Mouse (Mus musculus) kidney, postnatal 0 days (tissue): ENCODE results near the gene Gm11563. TPM values are rescaled to one million over a fixed set of nuclear protein-coding genes. Genes with fewer than 3 reads are reported as not detected.
"Not testable (repeated sequence)": the region's sequence is repeated elsewhere in the genome, so short reads cannot be mapped to it uniquely, and the experiment has no call there.

Experiments used
- ATAC-seq: fragments of 200-750 bp; cut with Nextera tagmentation; replicated peaks from 2 replicates; pipeline ENCODE4 v1.8.0; 2017; ENCODE audit warnings: low read depth, moderate number of reproducible peaks, moderate TSS enrichment, moderate library complexity; ENCODE audit not compliant: low FRiP score
- DNase-seq: peaks from one replicate; pipeline ENCODE4 v3.0.0-alpha.2; 2016; ENCODE audit warnings: low spot score
- H3K27ac ChIP-seq: fragments of 300-500 bp; sonication (generic); 2 replicates; pipeline ENCODE4 v1.5.1; 2014; ENCODE audit warnings: mild to moderate bottlenecking
- H3K27me3 ChIP-seq: fragments of 300-500 bp; sonication (generic); 2 replicates; pipeline ENCODE4 v1.6.1; 2014; ENCODE audit warnings: low read length, mixed read lengths; ENCODE audit not compliant: insufficient read depth
- H3K36me3 ChIP-seq: fragments of 300-500 bp; sonication (generic); 2 replicates; pipeline ENCODE4 v1.6.1; 2014; ENCODE audit warnings: low read length, mixed read lengths; ENCODE audit not compliant: insufficient read depth
- H3K4me1 ChIP-seq: fragments of 300-500 bp; sonication (generic); replicated peaks from 2 replicates; pipeline ENCODE4 v1.6.1; 2014; ENCODE audit warnings: antibody characterized with exemption, low read length, mixed read lengths; ENCODE audit not compliant: insufficient read depth
- H3K4me2 ChIP-seq: fragments of 300-500 bp; sonication (generic); 2 replicates; pipeline ENCODE4 v1.6.1; 2014; ENCODE audit warnings: mild to moderate bottlenecking, low read length, moderate library complexity, mixed read lengths
- H3K4me3 ChIP-seq: fragments of 300-500 bp; sonication (generic); replicated peaks from 2 replicates; pipeline ENCODE4 v1.5.1; 2014; ENCODE audit warnings: low read depth, low read length
- H3K9ac ChIP-seq: fragments of 300-500 bp; sonication (generic); 2 replicates; pipeline ENCODE4 v1.6.1; 2014; ENCODE audit warnings: low read depth, low read length
- H3K9me3 ChIP-seq: fragments of 300-500 bp; sonication (generic); replicated peaks from 2 replicates; pipeline ENCODE4 v1.6.1; 2016; ENCODE audit warnings: low read length, inconsistent platforms, mixed read lengths
- CTCF ChIP-seq: IDR thresholded peaks from 2 replicates; pipeline ENCODE4 v1.5.1; 2016; ENCODE audit warnings: antibody characterized with exemption, low read depth, mild to moderate bottlenecking, moderate library complexity
- WGBS: fragments of 180-500 bp; shearing (Covaris S2); extraction: QIAGEN DNeasy Blood & Tissue Kit; methylation state at CpG from one replicate; pipeline ENCODE4 v1.1.7; 2014; 5-methylcytosine and 5-hydroxymethylcytosine counted together
- polyA plus RNA-seq: library from polyadenylated mRNA; unstranded; fragments of >200 nt; fragmentation: Nextera tagmentation; extraction: Ambion mirVana; gene quantifications from 2 replicates; pipeline ENCODE4 v1.2.1, GENCODE M21; 2015

Gm11563 gene
- polyA plus RNA-seq, 1 experiment from 2014 or later, result not detected

DNA sequence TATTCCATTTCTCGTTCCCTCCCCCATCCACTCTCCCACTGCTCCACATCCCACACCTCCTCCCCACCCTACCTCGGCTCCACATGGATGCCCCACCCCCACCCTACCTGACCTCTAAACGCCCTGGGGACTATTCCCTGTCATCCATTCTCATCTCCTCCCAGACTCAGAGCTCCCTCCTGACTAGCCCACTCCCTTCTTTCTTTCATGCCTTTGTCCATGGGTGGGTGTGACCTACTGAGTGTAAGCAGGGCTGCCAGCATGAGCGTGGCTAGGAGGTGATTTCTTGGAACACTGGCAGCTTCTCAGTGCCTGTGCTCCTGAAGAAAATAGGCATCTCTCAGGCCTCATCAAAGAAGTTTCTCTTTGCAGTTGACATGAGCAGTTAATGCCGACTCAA is 1.7 kb downstream of the Gm11563 start:
- Histone ChIP-seq H3K27ac (no peak overlapping the region), H3K4me2 (no peak overlapping the region), H3K9ac (no peak overlapping the region), H3K9me3 (no peaks in the 10 kb centered on the region), H3K4me1 (no peaks in the 10 kb centered on the region), H3K27me3 (no peaks in the 10 kb centered on the region), H3K4me3 (no peak overlapping the region), H3K36me3 (no peaks in the 10 kb centered on the region)
- ATAC-seq (no peak), DNase-seq (no peak)
- TF ChIP-seq CTCF, result no peak
- 42% methylated on average over 5 of the region's 5 CpGs for WGBS

DNA sequence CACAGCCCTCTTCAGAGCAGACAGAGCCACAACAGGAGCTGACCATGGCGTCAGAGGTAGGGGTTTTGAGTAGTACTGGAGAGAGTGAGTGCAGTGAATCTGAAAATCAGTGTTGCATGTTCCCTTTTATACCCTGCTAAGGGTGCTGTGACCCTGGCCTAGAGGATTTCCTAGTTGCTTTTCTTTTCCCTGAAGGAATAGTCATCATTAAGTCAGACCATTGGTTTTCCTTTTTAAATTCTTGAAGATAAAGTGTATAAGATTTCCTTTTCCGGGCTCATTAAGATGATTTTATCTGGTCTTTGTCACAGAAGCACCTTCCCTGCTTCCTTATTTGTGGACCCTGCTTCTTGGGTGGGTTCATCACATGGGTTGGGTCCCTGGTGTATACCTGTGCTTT is 8.6 kb downstream of the Gm11563 start, which contains the start of gene Gm11555:
Gm11555 (minus strand) TSS at position 101 of the 400 bp plus-strand sequence.
- Histone ChIP-seq H3K4me3 (no peak within 1 kb of the TSS), H3K36me3 (no peaks in the 10 kb centered on the region), H3K27me3 (no peaks in the 10 kb centered on the region), H3K9ac (no peak within 1 kb of the TSS), H3K27ac (no peak within 1 kb of the TSS), H3K4me1 (no peaks in the 10 kb centered on the region), H3K4me2 (no peak within 1 kb of the TSS), H3K9me3 (no peaks in the 10 kb centered on the region)
- ATAC-seq (no peak), DNase-seq (no peak)
- WGBS, result 85% methylated on average over 2 of the region's 2 CpGs
- no peak for TF ChIP-seq CTCF

DNA sequence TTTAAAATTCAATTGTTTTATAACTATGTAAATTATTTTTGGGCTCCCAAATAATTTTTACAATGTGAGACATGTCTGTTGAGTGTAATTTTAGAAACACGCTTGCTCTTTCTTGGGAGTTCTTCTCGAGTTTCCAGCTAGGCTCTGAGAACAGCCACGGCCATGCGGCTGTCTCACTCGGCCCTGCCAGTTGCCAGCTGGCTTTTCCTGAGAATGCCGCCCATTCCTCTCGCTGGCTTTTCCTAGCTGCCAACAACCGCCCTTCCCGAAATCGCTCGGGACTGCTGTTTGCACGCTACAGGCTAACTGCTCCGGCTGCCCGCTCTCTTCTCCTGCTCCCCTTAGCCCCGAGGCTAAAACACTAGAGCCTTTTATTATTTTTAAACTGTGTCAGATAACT is 12.3 kb downstream of the Gm11563 start:
- no peak overlapping the region for H3K9ac ChIP-seq
- H3K4me1 ChIP-seq, result no peaks in the 10 kb centered on the region
- 77% methylated on average over 15 of the region's 15 CpGs for WGBS
- no peak overlapping the region for H3K4me2 ChIP-seq
- H3K9me3 ChIP-seq, result no peaks in the 10 kb centered on the region
- H3K27ac ChIP-seq, result no peak overlapping the region
- no peak overlapping the region for H3K4me3 ChIP-seq
- no peaks in the 10 kb centered on the region for H3K27me3 ChIP-seq
- no peak for DNase-seq
- H3K36me3 ChIP-seq, result no peaks in the 10 kb centered on the region
- ATAC-seq, result no peak
- no peak for TF ChIP-seq CTCF

DNA sequence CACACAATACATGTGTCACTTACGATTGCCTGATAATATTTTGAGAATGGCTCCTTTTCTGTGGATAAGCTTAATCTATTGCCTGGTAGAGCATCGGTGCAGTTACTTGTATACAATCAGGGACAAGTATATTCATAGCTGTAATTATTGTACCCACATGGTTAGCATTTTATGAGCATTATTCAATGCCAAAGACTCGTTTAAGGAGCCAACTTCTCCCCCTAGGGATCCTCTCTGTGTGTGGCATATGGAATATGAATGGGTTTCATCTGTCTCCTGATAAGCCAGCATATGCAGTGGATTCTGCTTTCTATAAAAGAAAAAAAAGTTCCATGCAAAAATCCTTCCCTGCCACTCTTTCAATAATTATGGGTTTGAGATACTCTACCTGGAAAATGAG is 14.4 kb downstream of the Gm11563 start:
- Histone ChIP-seq H3K27ac (no peak overlapping the region), H3K36me3 (no peaks in the 10 kb centered on the region), H3K27me3 (no peaks in the 10 kb centered on the region), H3K9ac (no peak overlapping the region), H3K4me1 (no peaks in the 10 kb centered on the region), H3K4me3 (no peak overlapping the region), H3K4me2 (no peak overlapping the region), H3K9me3 (no peaks in the 10 kb centered on the region)
- WGBS, result 75% methylated on average over 3 of the region's 3 CpGs
- DNase-seq (no peak), ATAC-seq (no peak)
- no peak for TF ChIP-seq CTCF

DNA sequence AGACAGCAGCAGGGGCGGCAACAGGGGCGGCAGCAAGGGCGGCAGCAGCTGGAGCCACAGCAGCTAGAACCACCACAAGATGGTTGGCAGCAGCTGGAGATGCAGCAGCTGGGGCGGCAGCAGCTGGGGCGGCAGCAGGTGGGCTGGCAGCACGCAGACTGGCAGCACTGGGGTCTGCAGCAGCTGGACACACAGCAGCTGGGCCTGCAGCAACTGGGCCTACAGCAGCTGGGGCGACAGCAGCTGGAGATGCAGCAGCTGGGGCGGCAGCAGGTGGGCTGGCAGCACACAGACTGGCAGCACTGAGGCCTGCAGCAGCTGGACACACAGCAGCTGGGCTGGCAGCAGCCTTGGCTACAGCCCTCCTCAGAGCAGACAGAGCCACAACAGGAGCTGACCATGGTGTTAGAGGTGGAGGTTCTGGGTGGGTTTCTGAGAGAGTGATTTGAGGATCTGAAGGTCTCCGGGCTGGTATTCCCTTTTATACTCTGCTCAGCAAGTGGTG is 15.1 kb downstream of the Gm11563 start, which contains the start of gene Krtap4-7:
Krtap4-7 (minus strand) TSS at position 455 of the 505 bp plus-strand sequence.
- 77% methylated on average over 8 of the region's 9 CpGs for WGBS
- H3K9ac ChIP-seq, H3K4me2 ChIP-seq, H3K27ac ChIP-seq, H3K36me3 ChIP-seq, H3K4me3 ChIP-seq, H3K27me3 ChIP-seq, H3K9me3 ChIP-seq, H3K4me1 ChIP-seq, ATAC-seq, DNase-seq: not testable (repeated sequence)

DNA sequence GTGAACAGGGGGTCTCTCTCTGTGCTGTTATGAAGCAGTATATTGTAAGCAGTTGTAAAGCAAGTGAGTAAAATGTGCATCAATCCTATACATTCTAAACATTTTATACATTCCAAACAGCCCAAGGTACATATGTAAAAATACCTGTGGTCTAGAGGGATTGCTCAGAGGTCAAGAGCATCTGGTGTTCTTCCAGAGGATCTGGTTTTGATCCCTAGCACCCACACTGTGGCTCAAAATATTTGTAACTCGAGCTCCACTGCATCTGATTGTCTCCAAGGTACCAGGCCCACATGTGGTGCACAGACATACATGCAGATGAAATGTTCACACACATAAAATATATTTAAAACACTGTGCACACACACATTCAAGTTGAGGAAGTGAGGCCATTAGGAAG is 17.8 kb downstream of the Gm11563 start:
- DNase-seq, result no peak
- no peak for ATAC-seq
- WGBS, result 31% methylated on average over 1 of the region's 1 CpGs

DNA sequence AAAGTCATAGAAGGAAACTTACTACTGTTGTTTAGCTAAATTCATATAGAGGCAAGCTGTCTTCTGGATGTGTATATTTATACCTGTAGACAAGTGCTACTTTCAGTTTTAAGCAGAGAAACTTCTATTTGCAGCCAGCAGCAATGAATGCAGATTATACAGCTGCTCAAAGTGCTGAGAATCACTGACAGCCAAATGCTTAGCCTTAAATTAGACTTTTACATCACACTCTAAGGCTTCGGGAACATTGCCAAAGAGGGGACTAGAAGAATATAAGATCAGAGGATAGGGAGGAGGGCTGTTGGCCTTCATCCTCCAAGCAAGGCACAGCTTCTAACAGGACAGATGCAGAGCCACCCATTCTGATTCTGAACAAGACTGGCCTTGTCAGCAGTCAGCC is 21.7 kb downstream of the Gm11563 start:
- no peak overlapping the region for H3K27ac ChIP-seq
- no peak for TF ChIP-seq CTCF
- H3K4me2 ChIP-seq, result no peak overlapping the region
- H3K36me3 ChIP-seq, result no peaks in the 10 kb centered on the region
- H3K4me3 ChIP-seq, result no peak overlapping the region
- H3K9me3 ChIP-seq, result no peaks in the 10 kb centered on the region
- WGBS, result 52% methylated on average over 1 of the region's 1 CpGs
- ATAC-seq (no peak), DNase-seq (no peak)
- no peaks in the 10 kb centered on the region for H3K27me3 ChIP-seq
- H3K9ac ChIP-seq, result no peak overlapping the region
- no peaks in the 10 kb centered on the region for H3K4me1 ChIP-seq

More for the DNA sequence above, 17.8 kb downstream of the Gm11563 start:
- Histone ChIP-seq H3K4me2 (no peak overlapping the region), H3K27ac (no peak overlapping the region), H3K4me1 (no peaks in the 10 kb centered on the region), H3K4me3 (no peak overlapping the region), H3K36me3 (no peaks in the 10 kb centered on the region), H3K9ac (no peak overlapping the region), H3K9me3 (no peaks in the 10 kb centered on the region), H3K27me3 (no peaks in the 10 kb centered on the region)
- TF ChIP-seq CTCF, result no peak
